In genomic region chr5:32015949-32016478, GRCm38 (mm10) we compare ENCODE assay signal across 23 mouse cellular contexts.
DNase-seq lines count a peak whose midpoint lies in the region; ATAC-seq lines count a peak whose summit lies in the region.
"Had no signal": no experiment of that assay in that cellular context is flagged by ENCODE, and none has a peak within 500 bp of the region (broad histone marks: within the 10 kb centered on the region; RNA-seq: fewer than 3 reads in every experiment).

No protein-coding gene starts in this region.

- peak; percentile 56 for ATAC-seq in common myeloid progenitor, adult 5-6 weeks (replicated peaks; ENCODE audit: low read depth, poor library complexity, severe bottlenecking)
- peak; percentile 55; the same call in 1 of the 2 replicates for ATAC-seq in megakaryocyte-erythroid progenitor cell, adult 5-6 weeks (replicated peaks; ENCODE audit: low FRiP score, low TSS enrichment, poor library complexity, severe bottlenecking)
- ATAC-seq: forebrain, embryonic 15.5 days; hindbrain, postnatal 0 days; intestine, embryonic 15.5 days had no signal

- DNase-seq in 416B (ENCODE audit: low read depth) (peak; percentile 57), MEL-GATA-1-ER (ENCODE audit: extremely low read depth, low read depth) (peak; percentile 56)
- no peak for DNase-seq in adrenal gland, postnatal 25 days
- DNase-seq in embryo, embryonic 9.5 days (ENCODE audit: extremely low spot score), result no peak
- no peak for DNase-seq in adrenal gland, adult 2 months
- DNase-seq: adrenal gland, postnatal 14 days; cerebellum, adult 18-20 months; cerebellum, postnatal 10 days; gastrocnemius, adult 2 months; heart, postnatal 14 days; kidney, adult 8-10 months; kidney, postnatal 10 days; layer of hippocampus, postnatal 36 days; liver; midbrain, embryonic 14.5 days; retina, postnatal 1 day; right cerebral cortex, postnatal 14 days; thymus, postnatal 14 days had no signal

Comparison
In these comparisons a context has a peak if more than half of its experiments do, and no peak if none do; other contexts are left out.
1. DNase-seq: peak in 416B (single experiment) and MEL-GATA-1-ER (single experiment); none in adrenal gland, postnatal 25 days (single experiment), embryo, embryonic 9.5 days (single experiment) and adrenal gland, adult 2 months (single experiment).